Mouse (Mus musculus): Measurements from ENCODE around the gene Tango2. TPM values are rescaled to one million over a fixed set of nuclear protein-coding genes. Genes with fewer than 3 reads are reported as not detected.

Gene Tango2
- polyA plus RNA-seq, 1 experiment from 2014 or later: 34.8 TPM

DNA sequence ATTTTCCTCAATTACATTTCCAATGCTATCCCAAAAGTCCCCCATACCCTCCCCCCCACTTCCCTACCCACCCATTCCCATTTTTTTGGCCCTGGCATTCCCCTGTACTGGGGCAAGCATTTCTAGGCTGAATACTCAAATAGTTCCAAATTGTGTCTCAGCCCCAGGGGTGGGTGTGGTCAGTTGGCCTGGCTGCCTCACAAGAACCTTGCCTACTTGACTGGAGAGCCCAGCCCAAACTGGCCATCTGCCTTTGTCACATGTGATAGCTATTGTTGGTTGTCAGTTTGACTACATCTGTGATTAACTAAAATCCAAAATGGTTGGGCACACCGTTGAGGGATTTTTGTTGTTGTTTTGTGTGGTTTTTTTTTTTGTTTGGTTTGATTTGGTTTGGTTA lies 9.1 kb upstream of the Tango2 start:
- Histone ChIP-seq H3K27ac (ENCODE audit: low read depth) (no peak overlapping the region), H3K27me3 (replicated peaks; ENCODE audit: control insufficient read depth, insufficient read depth, low read length) (no peaks in the 10 kb centered on the region), H3K9ac (ENCODE audit: low read length) (no peak overlapping the region), H3K4me2 (ENCODE audit: low read length) (no peak overlapping the region), H3K4me1 (replicated peaks; ENCODE audit: control insufficient read depth, insufficient read depth, low read length) (no peaks in the 10 kb centered on the region), H3K36me3 (ENCODE audit: control insufficient read depth, insufficient read depth, low read length) (no peaks in the 10 kb centered on the region), H3K4me3 (ENCODE audit: low read depth, low read length) (no peak overlapping the region), H3K9me3 (ENCODE audit: control insufficient read depth, low read length) (no peaks in the 10 kb centered on the region)
- ATAC-seq (replicated peaks; ENCODE audit: low FRiP score, low TSS enrichment, low read depth): no peak
- no peak for DNase-seq (ENCODE audit: low spot score)
- WGBS: 84% methylated on average over 1 of the region's 1 CpGs

DNA sequence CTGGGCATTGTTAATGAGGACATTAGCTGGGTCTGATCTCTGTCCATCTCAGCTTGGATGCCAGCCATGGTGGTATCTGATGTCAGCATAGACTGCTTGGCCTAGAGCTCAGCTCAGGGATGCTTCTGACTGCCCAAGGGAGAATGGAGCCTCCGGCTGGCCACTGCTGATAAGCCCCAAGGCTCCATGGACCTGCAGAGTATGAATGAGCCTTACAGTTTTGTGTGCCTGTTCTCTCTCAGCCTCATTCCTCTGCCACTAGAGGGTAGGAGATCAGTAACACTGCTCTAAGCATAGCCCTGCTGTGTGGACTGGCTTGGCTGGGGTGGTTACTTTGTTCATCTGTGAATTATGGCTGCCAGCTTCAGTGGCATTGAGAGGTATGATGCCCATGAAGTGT lies 5.2 kb upstream of the Tango2 start:
- Histone ChIP-seq H3K4me2 (ENCODE audit: low read length) (no peak overlapping the region), H3K4me1 (replicated peaks; ENCODE audit: control insufficient read depth, insufficient read depth, low read length) (no peaks in the 10 kb centered on the region), H3K9ac (ENCODE audit: low read length) (no peak overlapping the region), H3K27ac (ENCODE audit: low read depth) (no peak overlapping the region), H3K27me3 (replicated peaks; ENCODE audit: control insufficient read depth, insufficient read depth, low read length) (peaks cover 13% of the 10 kb centered on the region), H3K9me3 (ENCODE audit: control insufficient read depth, low read length) (no peaks in the 10 kb centered on the region), H3K36me3 (ENCODE audit: control insufficient read depth, insufficient read depth, low read length) (no peaks in the 10 kb centered on the region), H3K4me3 (ENCODE audit: low read depth, low read length) (no peak overlapping the region)
- ATAC-seq (replicated peaks; ENCODE audit: low FRiP score, low TSS enrichment, low read depth) (no peak), DNase-seq (ENCODE audit: low spot score) (no peak)
- WGBS: 67% methylated on average over 1 of the region's 1 CpGs

DNA sequence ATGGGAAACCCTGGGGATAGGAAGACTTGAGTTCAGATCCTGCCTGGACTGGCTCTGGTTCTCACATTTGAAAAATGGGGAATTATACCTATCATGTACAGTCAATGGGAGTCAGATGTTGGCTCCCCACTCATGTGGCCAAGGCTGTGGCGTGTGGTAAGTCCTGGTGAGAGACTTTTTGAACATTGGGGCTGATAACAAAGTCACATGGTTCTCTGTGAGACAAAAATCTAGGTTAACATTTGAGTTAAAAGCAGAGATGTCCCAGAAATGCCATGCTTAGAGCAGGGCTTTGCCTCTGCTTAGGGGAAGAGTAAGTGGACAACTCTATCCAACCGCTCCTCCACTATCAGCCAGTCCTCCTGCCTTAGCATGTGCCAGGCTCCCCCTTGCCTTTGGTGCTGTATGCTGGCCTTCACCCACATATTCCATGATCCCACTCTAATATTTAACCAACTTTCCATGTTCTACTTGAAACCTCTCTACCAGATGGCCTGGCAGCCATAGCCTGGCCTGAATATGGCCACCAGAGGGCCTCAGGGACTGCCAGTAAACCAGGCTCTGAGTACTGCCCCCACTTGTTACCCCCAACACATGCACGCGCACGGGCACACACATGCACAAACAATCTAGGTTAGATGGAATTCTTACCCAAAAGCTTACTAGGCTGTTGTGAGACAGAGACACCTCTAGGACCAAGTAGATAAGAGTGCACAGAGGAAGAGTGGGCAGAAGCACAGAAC lies 3.6 kb upstream of the Tango2 start:
- peaks cover 13% of the 10 kb centered on the region for H3K27me3 ChIP-seq (replicated peaks; ENCODE audit: control insufficient read depth, insufficient read depth, low read length)
- 66% methylated on average over 5 of the region's 5 CpGs for WGBS
- peaks cover 5% of the 10 kb centered on the region; the same call in 1 of the 2 replicates for H3K4me1 ChIP-seq (replicated peaks; ENCODE audit: control insufficient read depth, insufficient read depth, low read length)
- DNase-seq (ENCODE audit: low spot score): no peak
- H3K9ac ChIP-seq (ENCODE audit: low read length): no peak overlapping the region
- ATAC-seq (replicated peaks; ENCODE audit: low FRiP score, low TSS enrichment, low read depth): no peak
- no peaks in the 10 kb centered on the region for H3K36me3 ChIP-seq (ENCODE audit: control insufficient read depth, insufficient read depth, low read length)
- no peak overlapping the region for H3K27ac ChIP-seq (ENCODE audit: low read depth)
- H3K9me3 ChIP-seq (ENCODE audit: control insufficient read depth, low read length): no peaks in the 10 kb centered on the region
- H3K4me2 ChIP-seq (ENCODE audit: low read length): no peak overlapping the region
- H3K4me3 ChIP-seq (ENCODE audit: low read depth, low read length): no peak overlapping the region

DNA sequence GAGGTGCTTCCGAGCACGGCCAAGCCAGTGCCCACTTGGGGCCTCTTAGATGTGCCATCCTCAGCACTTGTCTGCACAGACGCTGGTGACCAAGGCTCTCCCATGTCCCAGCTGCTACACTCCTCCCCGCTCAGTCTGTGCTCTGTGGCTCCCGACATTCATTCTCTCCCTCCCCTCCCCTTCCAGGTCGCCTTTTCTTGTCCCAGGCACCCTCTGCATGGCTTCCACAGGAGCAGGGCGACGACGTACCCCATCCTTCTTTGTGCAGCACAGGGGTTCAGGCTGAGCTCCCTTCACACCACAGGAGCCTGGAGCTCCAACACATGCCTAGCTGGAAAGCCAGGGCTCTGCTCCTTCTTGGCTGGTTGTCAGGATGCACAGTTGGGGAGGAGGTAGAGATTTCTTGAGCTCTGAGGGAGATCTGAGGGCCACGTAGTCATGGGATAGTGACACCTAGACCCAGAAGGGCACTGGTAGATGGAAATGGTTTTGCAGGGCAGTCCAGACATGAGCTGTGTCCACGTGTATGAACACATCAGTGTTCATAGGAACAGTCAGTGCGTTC lies 1.9 kb upstream of the Tango2 start:
- Histone ChIP-seq H3K4me2 (ENCODE audit: low read length) (no peak overlapping the region), H3K4me3 (ENCODE audit: low read depth, low read length) (no peak overlapping the region), H3K9ac (ENCODE audit: low read length) (no peak overlapping the region), H3K4me1 (replicated peaks; ENCODE audit: control insufficient read depth, insufficient read depth, low read length) (peaks cover 5% of the 10 kb centered on the region; the same call in 1 of the 2 replicates), H3K9me3 (ENCODE audit: control insufficient read depth, low read length) (no peaks in the 10 kb centered on the region), H3K27ac (ENCODE audit: low read depth) (no peak overlapping the region), H3K27me3 (replicated peaks; ENCODE audit: control insufficient read depth, insufficient read depth, low read length) (peaks cover 13% of the 10 kb centered on the region), H3K36me3 (ENCODE audit: control insufficient read depth, insufficient read depth, low read length) (no peaks in the 10 kb centered on the region)
- ATAC-seq (replicated peaks; ENCODE audit: low FRiP score, low TSS enrichment, low read depth) (no peak), DNase-seq (ENCODE audit: low spot score) (no peak)
- WGBS: 76% methylated on average over 12 of the region's 12 CpGs

DNA sequence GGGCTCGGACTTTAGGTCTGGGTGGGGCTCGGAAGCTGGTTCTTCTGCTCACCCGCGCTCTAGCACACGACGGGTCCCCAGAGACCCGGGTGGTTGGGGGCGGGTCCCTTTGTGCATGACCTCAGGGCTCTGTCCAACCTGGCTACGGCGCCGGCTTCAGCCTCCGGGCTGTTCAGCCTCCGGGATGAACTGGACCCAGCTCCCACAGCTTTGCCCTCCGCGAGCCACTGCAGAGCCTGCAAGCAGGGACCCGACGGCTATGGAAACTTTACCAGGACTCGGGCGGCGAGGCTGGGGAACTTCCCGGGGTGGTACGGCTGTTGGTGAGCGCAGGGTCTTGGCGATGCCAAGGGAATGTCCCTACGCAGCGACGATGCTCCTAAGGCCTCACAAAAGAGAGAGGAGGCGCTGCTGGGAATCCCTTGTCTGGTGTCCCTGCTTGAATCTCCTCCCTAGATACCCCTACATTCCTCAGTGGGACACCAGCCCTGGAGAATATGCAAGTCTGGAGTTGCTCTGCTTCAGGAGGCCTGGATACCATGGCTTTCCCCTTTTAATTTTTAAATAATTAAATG lies 785 bp upstream of the Tango2 start:
- H3K4me3 ChIP-seq (ENCODE audit: low read depth, low read length): peak overlapping the region; percentile 66
- peaks cover 5% of the 10 kb centered on the region for H3K4me1 ChIP-seq (replicated peaks; ENCODE audit: control insufficient read depth, insufficient read depth, low read length)
- H3K27ac ChIP-seq (ENCODE audit: low read depth): no peak overlapping the region
- ATAC-seq (replicated peaks; ENCODE audit: low FRiP score, low TSS enrichment, low read depth): peak; percentile 25
- peak overlapping the region; percentile 54 for H3K9ac ChIP-seq (ENCODE audit: low read length)
- 2% methylated on average over 27 of the region's 28 CpGs for WGBS
- peak overlapping the region; percentile 99 for H3K4me2 ChIP-seq (ENCODE audit: low read length)
- peak; percentile 75 for DNase-seq (ENCODE audit: low spot score)
- H3K27me3 ChIP-seq (replicated peaks; ENCODE audit: control insufficient read depth, insufficient read depth, low read length): peaks cover 13% of the 10 kb centered on the region
- no peaks in the 10 kb centered on the region for H3K9me3 ChIP-seq (ENCODE audit: control insufficient read depth, low read length)
- H3K36me3 ChIP-seq (ENCODE audit: control insufficient read depth, insufficient read depth, low read length): no peaks in the 10 kb centered on the region

DNA sequence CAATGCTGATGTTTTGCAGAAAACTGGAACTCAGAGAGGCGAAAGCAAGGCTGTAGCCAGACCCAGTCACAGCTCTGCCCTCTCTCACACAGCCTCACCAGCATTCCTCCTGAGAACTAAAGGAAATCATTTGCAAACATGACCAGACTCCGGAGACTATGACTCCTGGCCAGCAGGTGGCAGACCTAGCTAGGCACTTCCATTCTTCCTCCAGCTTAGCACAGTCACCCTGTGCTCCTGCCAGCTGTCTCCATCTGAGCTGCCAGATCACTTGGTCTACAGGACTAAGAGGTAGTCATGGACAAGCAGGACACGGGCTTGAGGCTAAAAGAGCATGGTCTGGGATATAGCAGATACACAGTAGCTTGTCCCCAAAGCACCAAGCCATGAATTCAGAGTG lies 2.7 kb downstream of the Tango2 start:
- ATAC-seq (replicated peaks; ENCODE audit: low FRiP score, low TSS enrichment, low read depth): peak; percentile 9; the same call in 1 of the 2 replicates
- WGBS: 3% methylated on average over 3 of the region's 3 CpGs
- H3K27ac ChIP-seq (ENCODE audit: low read depth): no peak overlapping the region
- peak; percentile 90 for DNase-seq (ENCODE audit: low spot score)
- no peak overlapping the region for H3K9ac ChIP-seq (ENCODE audit: low read length)
- peaks cover 18% of the 10 kb centered on the region for H3K4me1 ChIP-seq (replicated peaks; ENCODE audit: control insufficient read depth, insufficient read depth, low read length)
- no peaks in the 10 kb centered on the region for H3K9me3 ChIP-seq (ENCODE audit: control insufficient read depth, low read length)
- no peaks in the 10 kb centered on the region for H3K36me3 ChIP-seq (ENCODE audit: control insufficient read depth, insufficient read depth, low read length)
- H3K4me3 ChIP-seq (ENCODE audit: low read depth, low read length): no peak overlapping the region
- peaks cover 13% of the 10 kb centered on the region for H3K27me3 ChIP-seq (replicated peaks; ENCODE audit: control insufficient read depth, insufficient read depth, low read length)
- H3K4me2 ChIP-seq (ENCODE audit: low read length): no peak overlapping the region

DNA sequence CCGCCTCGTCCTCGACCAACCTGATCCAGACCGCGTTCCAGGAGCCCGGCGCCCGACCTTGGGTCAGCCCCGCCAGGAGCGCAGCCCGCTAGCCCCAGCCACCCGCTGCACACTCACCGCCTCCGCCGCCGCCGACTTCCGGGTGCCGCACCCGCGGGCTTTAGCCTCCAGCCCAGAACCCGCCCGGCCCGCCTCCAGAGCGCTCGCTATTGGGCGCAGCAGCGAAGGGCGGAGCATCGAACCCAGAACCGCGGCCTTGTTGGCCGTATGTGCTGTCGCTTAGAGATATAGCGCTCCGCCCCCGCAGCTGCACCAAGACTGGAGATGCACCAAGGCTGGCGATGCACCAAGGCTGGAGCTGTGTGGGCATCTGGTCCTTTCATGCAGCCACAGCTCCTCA lies 4.1 kb downstream of the Tango2 start:
- no peaks in the 10 kb centered on the region for H3K9me3 ChIP-seq (ENCODE audit: control insufficient read depth, low read length)
- 0% methylated on average over 38 of the region's 38 CpGs for WGBS
- DNase-seq (ENCODE audit: low spot score) (peak; percentile 93), ATAC-seq (replicated peaks; ENCODE audit: low FRiP score, low TSS enrichment, low read depth) (peak; percentile 81)
- H3K9ac ChIP-seq (ENCODE audit: low read length): peak overlapping the region; percentile 56
- peak overlapping the region; percentile 58 for H3K4me3 ChIP-seq (ENCODE audit: low read depth, low read length)
- H3K27ac ChIP-seq (ENCODE audit: low read depth): no peak overlapping the region
- H3K4me1 ChIP-seq (replicated peaks; ENCODE audit: control insufficient read depth, insufficient read depth, low read length): peaks cover 18% of the 10 kb centered on the region
- H3K36me3 ChIP-seq (ENCODE audit: control insufficient read depth, insufficient read depth, low read length): no peaks in the 10 kb centered on the region
- H3K4me2 ChIP-seq (ENCODE audit: low read length): peak overlapping the region; percentile 84
- 0 out of 2 replicates have a peak, but pooled peaks cover under 1% of the 10 kb centered on the region for H3K27me3 ChIP-seq (replicated peaks; ENCODE audit: control insufficient read depth, insufficient read depth, low read length)

DNA sequence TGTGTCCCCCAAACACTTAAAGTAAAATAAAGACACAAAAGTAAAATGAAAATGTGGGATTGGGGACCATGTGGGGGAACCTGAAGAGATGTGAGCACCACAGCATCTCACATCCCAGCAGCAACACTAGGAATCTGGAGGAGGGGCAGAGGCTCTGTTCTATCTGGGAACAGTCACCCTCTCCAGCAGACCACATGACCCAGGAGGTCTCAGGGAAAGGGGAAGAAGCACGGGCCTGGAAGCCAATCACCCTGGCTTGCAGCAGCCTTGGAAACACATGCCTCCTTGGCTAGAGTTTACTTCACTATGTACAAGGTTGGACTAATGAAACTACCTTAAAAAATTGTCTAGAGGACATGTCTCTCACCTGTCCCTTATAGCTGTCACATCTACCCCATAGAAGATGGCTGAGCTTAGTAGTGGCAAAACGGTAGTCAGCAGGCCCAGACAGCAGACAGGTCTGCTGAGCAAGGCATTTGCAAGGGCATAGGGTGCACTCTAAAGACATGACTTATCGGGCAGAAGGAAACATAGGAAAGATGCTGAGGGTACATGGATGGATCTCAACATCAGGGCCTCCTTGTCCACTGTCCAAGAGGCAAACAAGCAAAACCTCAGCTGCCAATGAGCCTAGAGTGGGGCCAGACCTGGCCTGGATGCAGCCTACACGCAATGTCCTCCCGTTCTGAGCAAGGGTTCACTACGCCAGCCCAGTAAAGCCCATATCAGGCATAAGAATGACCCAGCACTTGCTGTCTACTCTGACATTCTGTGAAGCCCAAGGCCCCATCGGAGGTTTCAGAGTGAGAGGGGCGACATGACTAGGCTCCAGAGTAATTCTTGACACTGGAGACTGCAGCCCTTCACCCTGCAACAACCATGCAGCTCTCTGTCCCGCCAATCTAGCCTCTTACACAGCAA lies 5.0 kb downstream of the Tango2 start:
- WGBS: 37% methylated on average over 9 of the region's 9 CpGs
- no peak overlapping the region for H3K27ac ChIP-seq (ENCODE audit: low read depth)
- ATAC-seq (replicated peaks; ENCODE audit: low FRiP score, low TSS enrichment, low read depth) (no peak), DNase-seq (ENCODE audit: low spot score) (no peak)
- H3K4me2 ChIP-seq (ENCODE audit: low read length): peak overlapping the region; percentile 84
- H3K4me3 ChIP-seq (ENCODE audit: low read depth, low read length): peak overlapping the region; percentile 58
- H3K36me3 ChIP-seq (ENCODE audit: control insufficient read depth, insufficient read depth, low read length): no peaks in the 10 kb centered on the region
- no peaks in the 10 kb centered on the region for H3K27me3 ChIP-seq (replicated peaks; ENCODE audit: control insufficient read depth, insufficient read depth, low read length)
- peak overlapping the region; percentile 56 for H3K9ac ChIP-seq (ENCODE audit: low read length)
- H3K4me1 ChIP-seq (replicated peaks; ENCODE audit: control insufficient read depth, insufficient read depth, low read length): peaks cover 18% of the 10 kb centered on the region
- H3K9me3 ChIP-seq (ENCODE audit: control insufficient read depth, low read length): no peaks in the 10 kb centered on the region
